Mouse (Mus musculus): ENCODE measurements around the gene Vill.

Vill gene

DNA sequence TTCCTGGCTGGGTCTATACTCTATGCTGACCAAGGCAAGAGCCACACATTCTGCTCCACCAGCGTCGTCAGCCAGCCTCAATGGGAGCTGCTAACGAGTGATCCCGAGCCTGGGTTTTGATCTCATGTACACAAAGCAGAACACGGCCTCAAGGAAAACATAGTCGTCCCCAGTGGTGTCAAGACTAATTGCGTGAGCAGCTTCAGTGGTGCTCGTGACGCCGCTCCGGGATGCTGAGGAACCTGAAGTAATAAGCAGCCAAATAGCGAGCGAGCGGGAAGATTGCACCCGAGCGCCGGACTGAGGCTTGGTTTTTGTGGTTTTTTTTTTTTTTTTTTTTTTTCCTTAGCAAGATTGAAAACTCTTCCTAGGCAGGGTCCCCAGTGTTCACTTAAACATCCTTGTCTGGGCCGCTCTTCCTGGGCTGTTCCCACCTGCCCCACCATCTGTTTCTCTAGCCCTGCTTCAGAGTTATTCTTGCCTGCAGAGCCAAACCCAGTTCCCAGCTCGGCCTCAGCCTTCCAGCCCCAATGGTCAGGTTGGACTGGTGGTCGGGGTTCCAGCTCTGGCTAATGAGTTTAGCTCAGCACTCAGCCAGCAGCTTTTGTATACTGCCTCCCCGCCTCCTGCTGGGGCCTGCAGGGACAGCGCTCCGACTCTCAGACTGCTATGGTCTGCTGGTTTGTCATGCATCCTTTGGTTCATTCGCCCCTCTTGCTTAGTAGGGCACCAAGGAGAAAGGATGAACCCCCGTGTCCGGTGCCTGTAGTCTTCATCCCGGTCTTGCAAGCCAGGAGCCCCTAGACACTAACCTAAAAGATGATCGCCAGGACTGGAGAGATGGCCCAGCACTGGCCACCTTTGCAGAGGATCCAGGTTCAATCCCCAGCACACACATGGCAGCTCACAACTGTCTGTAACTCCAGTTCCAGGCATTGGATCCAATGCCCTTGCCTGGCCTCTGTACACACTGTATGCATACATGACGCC, 17.6 kb upstream of the Vill start:
- no peak for DNase-seq (ENCODE audit: low spot score)

DNA sequence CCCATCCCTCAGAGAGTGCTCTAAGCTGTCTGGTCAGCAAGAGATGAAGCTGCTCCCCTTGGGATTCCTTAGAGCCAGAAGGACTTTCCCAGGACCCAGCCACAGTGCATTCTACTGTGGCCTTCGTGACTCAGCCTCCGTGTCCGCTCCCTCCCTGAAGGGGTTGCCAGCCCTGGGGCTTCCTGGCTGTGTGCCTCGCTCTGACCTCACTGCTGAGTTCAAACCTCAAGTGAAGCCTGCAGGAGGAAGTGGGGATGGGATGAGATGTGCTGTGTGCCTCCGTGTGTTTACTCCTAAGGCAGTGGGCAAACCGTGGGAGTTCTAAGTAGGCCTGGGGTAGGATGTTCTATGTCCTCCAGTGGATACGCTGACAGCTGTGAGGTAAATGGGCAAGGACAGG, 16.7 kb upstream of the Vill start:
- no peak for DNase-seq (ENCODE audit: low spot score)

DNA sequence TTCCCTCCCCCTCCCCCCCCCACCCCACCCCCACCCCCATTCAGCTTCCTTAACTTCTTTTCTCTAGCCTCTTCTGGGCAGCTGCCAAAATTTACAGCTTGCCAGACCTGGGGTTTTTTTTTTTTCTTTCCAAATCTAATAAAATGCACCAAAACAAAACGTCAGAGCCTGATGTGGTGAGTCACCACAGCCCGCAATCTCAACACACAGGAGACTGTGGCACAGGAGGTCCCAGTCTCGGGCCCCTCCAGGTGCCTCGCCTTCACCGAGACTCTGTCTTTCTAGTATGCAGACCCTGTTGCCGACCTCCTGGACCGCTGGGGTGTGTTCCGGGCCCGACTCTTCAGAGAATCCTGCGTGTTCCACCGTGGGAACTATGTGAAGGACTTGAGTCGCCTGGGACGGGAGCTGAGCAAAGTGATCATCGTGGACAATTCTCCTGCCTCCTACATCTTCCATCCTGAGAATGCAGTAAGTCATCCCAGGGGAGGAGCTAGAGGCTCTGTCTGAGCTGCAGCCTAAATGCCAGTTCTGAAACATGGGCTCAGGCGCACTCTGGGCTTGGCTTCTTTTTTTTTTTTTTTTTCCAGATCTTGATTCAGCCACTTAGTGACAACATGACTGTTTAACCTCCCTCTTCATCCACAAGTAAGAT, 15.4 kb upstream of the Vill start:
- DNase-seq (ENCODE audit: low spot score) = no peak

DNA sequence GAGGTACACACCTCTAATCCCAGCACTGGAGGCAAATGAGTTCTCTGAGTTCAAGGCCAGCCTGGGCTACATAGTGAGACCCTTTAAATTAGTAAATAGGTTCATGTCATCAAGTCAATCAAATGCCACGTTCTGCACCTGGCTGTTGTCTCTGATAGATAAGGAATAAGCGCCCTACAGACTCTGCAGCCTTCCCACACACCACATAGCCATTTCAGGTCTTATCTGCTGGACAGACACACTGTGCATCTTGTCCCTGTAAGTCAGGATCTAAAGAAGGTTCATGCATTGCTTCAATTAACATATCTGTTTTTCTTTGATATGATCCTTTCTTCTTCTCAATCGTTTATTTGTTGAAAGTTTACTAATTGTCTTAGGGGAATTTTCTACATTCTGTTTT, 14.0 kb upstream of the Vill start:
- DNase-seq (ENCODE audit: low spot score) = no peak

DNA sequence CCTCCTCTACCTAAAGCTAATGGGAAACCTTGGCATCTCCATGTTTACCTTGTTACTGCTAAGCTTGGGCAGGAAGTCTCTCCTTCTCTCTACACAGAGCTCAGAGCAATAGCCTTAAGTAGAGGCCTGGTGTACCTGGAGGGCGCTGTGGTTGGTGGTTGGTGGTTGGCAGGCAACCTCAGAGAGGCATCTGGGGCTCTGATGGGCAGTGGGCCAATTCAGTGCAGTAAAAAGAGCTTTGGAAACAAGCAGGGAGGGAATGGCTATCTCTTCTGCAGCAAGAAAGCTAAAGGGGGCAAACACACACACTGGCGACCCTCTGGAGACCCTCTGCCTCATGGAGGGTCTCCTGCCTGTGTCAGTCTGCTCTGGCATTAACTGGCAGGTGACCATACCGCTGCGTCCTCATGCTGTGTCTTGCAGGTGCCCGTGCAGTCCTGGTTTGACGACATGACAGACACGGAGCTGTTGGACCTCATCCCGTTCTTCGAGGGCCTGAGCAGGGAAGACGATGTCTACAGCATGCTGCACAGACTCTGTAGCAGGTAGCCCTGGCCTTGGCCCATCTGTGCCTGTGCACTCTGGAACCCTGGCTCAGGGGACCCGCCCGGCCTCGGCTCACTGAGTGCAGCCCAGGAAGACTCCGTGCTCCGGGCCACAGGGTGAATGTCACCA, 12.3 kb upstream of the Vill start:
- DNase-seq (ENCODE audit: low spot score) = no peak

DNA sequence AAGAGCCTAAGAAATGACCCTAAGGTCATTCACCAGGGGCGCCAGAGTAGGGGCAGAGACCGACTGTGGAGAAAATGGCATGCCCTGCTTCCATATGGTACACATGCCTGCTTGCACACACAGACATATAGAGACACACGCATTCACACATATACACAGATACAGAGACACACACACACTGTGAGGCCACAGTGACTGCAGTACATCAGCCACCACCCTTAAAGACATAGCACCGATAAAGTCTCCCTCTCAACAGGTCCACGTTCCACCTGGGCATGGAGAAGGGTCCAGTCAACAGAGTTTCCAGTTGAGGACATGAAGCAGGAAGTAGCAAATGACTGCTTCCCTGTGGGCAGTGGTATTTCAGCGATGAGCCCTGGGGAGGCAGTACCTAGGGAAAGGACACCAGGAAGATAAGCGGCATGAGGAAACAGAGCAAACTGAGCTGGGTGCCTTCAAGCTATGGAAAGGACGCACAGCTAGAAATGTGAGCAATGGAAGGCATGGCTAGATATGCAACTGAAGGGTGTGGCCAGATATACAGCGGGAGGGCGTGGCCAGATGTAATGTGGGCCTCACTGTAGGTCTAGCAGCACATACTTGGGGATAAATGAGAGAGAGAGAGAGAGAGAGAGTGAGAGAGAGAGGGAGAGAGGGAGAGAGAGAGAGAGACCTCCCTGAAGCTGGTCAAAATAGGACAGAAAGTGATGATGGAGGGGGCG, 4.2 kb upstream of the Vill start:
- no peak for DNase-seq (ENCODE audit: low spot score)

DNA sequence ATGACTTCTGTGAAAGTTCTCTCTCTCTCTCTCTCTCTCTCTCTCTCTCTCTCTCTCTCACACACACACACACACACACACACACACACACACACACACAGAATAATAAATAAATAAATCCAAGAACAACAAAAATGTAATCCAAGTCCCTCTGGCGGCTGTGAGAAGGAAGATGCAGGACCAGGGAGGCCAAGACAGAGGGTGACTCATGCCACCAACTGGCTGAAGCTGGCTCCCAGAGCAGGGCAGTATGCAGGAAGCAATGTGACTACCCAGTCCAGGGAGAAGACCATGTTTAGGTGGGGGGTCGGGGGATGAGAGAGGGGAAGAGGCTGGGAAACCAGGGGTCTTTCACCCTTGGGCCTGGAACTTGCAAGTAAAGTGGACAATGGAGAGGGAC, 1.4 kb upstream of the Vill start:
- no peak for DNase-seq (ENCODE audit: low spot score)

DNA sequence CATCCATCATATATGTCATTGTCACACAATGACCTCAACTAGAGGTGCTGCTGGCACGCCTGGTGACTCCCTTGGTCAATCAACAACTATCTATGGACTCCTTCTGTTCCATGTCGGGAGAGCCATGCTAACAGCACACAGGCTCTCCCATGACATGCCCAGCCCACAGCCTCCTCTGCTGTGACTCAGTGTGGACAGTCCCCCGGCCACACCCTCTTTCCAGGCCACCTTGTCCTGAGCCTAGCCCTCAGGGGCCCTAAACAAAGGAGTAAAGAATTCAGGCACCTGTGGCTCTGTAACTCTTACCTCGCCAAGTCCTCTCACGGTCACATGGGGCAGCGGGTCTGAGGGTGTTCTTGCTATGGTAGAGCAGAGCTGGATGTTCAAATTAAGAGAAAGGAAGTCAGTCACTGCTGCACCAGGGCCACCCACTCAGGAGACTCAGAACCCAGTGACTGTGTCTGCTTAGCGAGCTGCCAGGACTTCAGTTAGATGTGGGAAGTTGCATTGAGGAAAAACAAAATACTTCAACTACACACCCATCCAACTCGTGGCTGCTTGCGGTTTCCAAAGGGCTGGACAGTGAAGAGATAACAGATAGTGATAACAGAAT, 1.5 kb downstream of the Vill start:
- no peak for DNase-seq (ENCODE audit: low spot score)

DNA sequence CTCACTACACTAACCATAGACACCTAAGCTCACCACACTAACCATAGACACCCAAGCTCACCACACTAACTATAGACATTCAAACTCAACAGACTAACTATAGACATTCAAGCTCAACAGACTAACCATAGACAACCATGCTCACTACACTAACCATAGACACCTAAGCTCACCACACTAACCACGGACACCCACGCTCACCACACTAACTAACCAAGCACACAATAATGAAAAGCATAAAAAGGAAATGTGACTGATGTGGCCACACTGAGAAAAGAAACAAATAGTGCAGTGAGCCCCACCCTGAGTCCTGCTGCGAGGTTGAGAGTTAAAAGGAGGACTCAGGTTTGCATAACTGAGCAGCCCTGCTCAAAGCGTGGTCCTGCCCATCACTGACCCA, 2.8 kb downstream of the Vill start:
- no peak for DNase-seq (ENCODE audit: low spot score)

DNA sequence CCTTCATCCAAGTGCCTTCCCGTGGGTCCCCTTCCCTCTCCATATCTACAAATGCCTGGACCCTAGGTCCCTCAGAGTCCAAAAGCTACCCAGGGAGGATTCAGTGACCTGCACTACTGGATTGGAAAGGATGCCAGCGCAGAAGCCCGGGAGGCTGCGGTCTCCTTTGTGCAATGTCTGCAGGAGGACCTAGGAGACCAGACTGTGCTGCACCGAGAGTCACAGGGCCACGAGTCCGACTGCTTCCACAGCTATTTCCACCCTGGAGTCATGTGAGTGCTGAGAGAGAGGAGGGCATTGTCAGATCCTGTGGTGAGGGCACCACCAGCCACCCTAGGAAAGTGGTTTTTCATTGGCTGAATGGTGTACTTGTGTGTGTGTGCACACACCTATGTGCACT, 5.7 kb downstream of the Vill start:
- no peak for DNase-seq (ENCODE audit: low spot score)

DNA sequence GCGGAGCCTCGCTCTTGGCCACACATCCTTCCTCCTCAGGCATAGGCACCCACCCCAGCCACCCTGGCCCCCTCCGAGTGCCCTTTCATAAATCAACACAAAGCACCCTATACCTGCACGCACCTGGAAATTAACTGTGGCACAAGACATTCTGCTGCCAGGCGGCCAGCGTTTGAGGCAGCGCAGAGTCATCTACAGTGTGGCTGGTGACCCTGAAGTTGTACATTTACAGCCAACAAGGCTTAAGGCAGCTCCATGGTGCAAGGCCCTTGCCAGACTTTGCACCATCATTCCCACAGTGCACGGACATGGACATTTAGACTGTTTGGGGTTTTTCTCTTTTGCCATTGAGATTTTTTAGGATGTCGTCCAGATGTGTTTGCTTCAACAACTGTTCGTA, 8.1 kb downstream of the Vill start:
- no peak for DNase-seq (ENCODE audit: low spot score)

DNA sequence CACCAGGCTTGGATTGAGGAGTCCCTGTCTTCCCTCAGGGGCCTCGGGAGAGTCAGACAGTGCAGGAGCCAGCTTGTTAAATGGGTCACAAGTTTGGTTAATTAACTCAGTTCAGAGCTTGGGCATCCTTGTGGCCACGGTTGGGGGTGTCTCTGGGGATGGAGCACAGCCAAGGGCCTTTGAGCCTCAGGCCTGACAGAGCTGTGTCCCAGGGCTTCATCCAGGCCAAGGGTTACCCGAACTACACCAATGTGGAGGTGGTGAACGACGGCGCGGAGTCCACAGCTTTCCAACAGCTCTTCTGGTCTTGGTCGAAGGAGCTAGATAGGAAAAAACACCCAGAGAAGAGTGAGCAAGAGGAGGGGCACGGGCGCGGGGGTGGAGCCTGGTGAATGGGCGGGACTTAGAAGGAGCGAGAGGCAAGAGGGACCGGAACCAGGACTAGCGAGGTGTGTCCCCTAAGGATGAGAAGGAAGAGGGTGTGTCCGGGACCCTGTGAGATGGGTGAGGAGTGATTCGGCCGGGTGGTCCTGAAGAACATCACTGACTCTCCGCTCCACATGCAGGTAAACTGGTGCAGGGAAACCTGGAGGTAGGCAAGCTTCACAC, 10.6 kb downstream of the Vill start:
- no peak for DNase-seq (ENCODE audit: low spot score)

DNA sequence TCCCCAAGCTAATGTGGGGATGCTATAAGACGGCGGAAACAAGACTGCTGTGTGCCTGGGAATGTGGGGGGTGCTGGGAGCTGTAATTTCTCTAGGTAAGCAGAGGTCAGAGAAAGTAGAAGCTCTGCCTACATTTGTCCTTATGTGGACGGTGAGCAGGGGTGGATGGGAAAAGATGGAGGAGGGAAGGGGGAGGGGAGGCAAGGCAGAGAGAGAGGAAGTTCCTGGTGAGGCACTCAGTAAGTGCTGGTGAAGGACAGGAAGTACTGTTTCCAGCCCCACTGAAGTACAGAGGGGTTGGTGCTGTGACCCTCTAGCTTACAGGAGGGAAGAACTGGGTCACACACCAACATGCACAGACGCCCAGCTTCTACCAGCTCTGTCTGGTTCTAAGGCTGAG, 11.7 kb downstream of the Vill start:
- DNase-seq (ENCODE audit: low spot score) = no peak

DNA sequence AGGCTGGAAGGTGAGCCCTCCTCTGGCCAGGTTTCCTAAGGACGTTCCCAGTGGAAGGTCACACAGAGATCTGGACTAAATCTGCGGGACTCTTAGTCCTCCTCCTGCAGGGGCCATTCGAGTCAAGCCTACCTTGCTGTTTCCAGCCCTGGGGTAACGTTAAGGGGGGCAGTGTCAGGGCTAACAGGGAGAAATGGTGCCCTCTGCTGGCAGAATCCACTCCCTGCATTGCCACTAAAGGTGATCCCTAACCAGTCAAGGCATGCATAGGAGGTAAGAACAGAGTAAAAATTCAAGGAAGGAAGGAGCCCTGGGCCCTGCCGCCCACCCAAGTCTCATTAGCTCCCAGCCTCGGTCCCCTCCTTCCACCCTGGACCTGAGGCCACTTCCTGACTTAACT, 15.0 kb downstream of the Vill start:
- no peak for DNase-seq (ENCODE audit: low spot score)

DNA sequence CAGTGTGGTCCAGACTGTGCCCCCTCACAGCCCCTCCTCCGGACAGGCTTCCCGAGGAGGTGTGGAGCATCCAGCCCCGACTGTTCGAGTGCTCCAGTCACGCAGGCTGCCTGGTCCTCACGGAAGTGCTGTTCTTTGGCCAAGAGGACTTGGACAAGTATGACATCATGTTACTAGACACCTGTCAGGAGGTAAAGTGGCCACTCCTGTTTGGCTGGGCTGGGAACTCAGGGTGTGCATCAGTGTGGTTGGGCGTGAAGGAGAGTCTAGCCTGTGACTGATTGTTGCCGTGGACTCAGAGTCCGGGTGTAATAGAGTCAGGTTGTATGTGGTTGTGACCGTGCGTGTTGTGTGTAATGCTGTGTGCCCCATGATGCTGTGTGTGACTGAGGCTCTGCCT, 15.7 kb downstream of the Vill start:
- DNase-seq (ENCODE audit: low spot score) = no peak

DNA sequence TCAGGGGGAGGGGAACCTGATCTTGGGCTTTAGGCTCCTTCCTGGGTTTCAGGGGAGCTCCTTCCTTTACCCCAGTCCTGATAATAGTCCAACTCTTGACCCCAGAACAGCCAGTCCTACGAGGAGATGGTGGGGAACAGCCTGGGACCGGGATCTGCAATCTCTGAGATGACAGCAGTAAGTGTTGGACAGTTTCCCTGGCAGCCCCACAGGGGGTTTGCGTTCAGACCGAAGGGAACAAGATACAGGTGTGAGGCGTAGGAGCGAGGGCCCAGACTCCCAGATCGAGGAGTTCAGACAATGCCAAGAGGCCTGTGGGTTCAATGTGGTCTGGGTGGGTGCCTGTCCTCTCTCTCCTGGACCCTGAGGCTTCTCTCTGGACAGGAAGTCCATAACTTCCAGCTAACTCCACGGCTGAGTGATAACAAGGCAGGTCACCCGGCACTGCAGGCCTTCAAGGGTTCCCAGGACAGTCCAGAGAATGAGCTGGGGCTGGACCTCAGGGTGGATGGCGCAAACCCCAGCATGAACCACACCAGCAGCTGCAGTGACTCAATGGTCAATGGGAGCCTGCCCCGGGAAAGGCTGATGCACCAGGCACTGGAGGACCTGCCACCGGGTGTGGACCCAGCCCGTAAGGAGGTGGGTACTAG, 17.7 kb downstream of the Vill start:
- DNase-seq (ENCODE audit: low spot score) = no peak

DNA sequence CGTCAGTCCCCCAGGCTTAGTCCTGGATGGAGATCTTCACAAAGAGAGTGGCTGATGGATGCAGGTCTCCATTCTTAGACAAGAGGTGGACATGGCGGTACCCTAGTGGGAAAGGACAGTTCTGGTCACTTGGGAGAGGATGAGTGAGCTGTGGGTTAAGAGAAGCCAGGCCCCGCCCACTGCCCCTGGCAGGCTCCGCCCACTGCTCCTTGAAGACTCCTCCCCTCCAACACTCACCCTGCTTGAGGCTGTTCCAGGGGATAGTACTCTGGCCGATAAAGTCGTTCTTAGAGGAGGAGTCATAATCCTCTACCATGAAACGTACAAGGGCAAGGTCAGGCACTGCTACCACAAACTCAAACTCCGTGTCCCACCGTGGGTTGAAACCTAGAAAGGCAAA, 19.2 kb downstream of the Vill start:
- no peak for DNase-seq (ENCODE audit: low spot score)

DNA sequence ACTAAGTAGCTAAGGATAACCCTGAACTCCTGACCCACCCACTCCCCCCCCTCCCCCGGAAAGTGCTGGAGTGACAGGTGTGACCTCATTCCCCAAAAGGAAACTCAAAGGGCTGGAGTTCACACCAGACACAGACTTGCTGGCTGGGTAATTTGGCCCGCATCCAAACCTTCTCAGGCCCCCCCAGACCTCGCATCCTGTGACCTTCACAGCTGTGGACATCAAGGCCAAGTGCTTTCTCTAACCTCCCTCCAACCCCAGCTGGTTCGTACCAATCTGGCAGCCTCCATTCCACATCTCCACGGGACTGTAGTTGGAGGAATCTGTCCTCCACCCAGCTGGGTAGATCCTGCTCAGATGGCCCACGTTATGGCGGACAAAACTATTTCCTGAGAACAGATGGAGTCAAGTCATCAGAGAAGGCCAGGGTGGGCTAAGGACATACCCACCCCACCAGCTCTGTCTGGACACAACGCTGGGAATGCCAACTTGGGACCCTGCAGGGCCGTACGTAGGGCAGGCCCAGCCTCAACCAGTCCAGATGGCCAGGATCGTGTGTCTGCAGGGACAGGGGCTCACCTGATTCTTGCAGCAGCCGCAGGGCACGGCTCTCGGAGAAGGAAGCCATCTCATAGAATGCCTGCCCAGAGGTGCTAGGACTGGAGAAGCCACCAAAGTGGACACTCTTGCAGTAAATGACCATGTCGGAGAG, 20.8 kb downstream of the Vill start:
- DNase-seq (ENCODE audit: low spot score) = no peak

DNA sequence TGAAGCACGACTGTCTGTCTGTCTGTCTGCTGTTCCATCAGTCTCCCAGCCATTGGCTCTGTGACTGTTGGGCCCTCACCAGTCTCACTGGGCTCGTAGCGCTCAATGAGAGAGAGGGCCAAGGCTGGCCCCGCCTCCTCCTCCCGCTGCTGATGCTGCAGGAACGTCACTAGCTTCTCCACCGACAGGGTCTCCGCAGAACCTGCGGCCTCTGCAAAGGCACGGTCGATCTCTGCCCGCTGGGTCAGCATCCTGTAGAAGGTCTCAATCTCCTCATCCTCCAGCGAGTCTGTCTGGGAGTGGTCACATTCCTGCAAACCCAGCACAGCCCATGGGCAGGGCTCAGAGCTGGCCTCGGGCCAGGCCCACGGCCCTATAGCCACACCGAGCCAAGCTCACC, 23.1 kb downstream of the Vill start:
- DNase-seq (ENCODE audit: low spot score) = no peak

DNA sequence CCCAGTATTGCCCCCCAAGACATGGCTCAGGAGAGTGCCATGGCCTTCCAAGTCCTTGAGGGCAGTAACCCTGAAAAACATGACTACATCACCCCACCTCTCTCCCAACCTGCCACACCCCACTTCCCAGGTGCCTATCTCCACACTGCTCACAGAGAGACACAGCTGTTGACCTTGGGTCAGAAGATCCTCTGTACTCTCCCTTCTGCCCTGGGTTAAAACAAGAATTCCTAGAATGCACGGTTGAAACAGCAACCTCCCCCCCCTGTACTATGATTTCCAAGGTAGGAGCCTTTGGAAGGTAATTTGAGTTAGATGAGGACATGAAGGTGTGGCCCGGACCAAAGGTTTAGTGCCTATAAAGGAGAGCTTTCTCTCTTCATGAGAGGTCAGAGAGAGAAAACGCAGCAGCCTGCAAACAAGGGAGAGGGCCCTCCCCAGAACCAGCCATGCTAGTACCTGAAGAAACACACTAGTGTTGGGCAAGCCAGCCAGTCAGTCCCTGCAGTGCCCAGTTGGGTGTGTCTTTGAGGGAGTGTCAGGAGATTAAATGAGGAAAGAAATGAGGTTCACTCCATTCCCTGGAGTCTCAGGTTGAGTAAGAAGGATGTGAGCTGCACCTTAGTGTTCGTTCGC, 27.6 kb downstream of the Vill start:
- no peak for DNase-seq (ENCODE audit: low spot score)
